Mouse (Mus musculus) megakaryocyte progenitor cell, adult 5-6 weeks (primary cell): ENCODE data around the gene Cnn1. TPM values are rescaled to one million over a fixed set of nuclear protein-coding genes. Genes with fewer than 3 reads are reported as not detected.
"Not testable (repeated sequence)": the region's sequence is repeated elsewhere in the genome, so short reads cannot be mapped to it uniquely, and the experiment has no call there.

Experiments used
- ATAC-seq: replicated peaks from 2 replicates; pipeline ENCODE4 v1.8.0; 2016; ENCODE audit warnings: mild to moderate bottlenecking, moderate TSS enrichment, inconsistent platforms; ENCODE audit not compliant: poor library complexity
- total RNA-seq, 2 experiments: library from RNA; stranded (forward) in 1 of 2; stranded (reverse) in 1 of 2; fragments of 157-497, 149-512 nt in 1 of 2; fragments of 200-1000 nt in 1 of 2; gene quantifications; 2 replicates each; pipeline versions ENCODE4 v1.2.3 to v1.2.4; 2015 to 2017

Cnn1 gene
- total RNA-seq, 2 experiments from 2014 or later = not detected

DNA sequence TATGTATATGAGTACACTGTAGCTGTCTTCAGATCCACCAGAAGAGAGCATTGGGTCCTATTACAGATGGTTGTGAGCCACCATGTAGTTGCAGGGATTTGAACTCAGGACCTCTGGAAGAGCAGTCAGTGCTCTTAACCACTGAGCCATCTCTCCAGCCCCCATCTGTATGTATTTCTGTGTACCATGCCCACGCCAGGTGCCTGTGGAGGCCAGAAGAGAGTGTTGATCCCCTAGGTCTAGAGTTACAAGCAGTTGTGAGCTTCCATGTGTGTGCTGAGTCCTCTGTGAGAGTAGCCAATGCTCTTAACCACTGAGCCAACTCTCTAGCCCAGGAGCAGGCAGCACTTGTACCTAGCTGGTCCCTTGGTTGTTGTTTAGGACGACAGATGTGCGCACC is 25.2 kb downstream of the Cnn1 start:
- ATAC-seq = no peak

DNA sequence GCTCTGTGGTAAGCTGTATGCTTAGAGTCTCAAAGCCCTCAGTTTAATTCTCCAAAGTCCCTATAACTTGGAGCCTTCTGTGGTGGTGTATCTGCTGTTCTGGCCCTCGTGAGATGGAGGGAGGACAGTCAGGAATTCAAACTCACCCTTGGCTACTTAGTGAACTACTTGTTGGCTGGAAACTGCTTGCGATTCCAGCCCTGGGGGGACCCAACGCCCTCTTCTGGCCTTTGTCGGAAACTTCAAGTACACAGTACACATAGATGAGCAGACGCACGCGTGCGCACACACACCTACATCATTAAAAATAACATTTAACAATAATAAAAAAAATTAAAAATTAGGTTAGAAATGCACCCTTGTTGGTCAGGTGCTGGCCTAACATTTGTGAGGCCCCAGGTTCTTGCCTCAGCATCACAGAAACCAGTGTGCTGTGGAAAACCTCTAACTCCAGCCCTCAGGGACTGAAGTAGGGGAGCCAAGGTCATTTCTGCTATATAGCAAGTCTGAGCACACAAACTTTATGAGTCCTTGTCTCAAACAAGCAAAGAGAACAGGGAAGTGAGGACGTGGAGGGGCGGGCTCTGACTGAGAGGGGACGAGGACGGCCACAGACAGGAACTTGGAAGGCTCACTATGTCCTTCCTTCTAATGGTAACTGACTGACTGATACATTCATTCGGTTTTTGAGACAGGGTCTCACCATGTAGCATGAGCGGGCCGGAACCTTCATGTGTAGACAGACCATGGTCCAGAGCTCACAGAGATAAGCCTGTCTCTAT is 26.4 kb downstream of the Cnn1 start:
- peak; percentile 42; the same call in 1 of the 2 replicates for ATAC-seq

DNA sequence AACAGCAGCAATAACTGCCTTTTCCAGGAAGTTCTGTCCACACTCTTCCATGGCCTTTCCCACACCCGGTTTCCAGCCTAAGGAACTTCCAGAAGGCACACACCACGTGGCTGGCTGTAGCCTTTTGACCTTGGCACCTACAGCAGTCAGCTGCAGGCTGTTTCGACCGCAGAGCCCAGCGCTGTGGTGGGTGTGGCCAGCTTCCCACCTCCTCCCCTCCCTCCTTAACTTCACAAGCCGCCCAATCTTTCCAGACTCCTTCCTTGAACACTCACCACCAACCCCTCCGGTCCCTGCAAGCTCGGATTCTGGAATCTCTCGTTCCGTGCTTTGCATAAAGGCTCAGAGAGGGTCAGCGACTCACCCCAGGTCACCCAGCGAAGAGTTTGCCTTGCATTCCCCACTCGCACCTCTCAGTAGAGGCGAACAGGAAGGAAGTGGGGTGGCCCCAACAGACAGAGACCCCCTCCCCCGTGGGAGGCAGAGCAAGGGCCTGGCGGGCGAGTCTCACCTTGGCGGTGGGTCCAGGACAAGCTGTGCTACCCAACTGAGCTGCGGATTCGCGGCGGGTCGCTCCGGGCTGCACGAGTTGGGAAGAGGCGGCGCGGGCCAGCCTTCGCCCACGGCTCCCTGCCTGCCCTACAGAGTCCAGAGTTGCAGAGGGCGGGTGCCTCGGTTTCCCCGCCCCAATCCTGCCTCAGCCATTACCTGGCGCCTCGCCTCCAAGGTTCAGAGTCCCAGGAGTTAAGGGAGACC is 32.4 kb downstream of the Cnn1 start:
- peak; percentile 51 for ATAC-seq

DNA sequence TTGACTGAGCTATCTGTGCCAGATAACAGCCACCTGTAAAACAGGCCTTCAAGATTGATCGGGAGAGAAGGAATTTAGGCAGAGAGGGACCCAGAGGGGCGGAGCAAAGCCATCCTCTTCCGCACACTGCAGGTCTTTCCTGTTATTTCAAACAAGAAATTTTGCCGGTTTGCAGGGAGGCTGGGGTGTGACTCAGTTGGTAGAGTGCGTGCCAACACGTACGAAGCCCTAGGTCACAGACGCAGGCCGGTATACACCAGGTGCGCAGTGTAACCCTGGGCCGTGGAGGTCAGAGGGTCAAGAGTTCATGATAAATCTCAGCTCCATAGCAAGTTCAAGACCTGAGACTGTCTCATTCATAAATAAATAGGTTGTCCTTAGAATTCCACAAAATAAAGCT is 33.2 kb downstream of the Cnn1 start:
- no peak for ATAC-seq

DNA sequence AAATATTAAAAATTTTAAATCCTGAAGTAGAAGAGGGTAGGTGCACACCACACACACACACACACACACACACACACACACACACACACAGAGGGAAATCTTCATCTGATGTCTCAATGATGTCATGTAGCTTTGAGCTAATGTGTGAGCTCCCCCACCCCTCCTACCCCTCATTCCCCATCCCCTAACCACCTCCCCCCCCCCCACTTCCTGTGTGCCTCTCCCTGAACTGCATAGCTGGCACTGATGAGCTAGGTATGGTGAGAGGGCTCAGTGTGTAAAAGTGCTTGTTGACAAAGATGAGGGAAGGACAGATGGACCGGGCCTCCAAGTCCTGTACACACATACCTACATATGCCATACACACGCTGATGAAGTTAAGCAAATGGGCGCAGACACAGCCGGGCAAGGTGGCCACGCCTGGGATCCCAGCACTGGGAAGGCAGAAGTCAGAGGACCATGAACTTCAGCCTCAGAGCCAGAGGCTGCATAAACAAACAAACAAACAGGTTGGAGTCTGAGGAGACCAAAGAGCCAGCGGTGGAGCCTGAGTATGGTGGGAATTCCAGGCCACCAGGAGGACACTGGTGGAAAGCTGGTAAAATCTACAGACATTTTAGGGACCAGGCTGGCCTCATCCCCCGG is 35.4 kb downstream of the Cnn1 start:
- ATAC-seq = no peak

DNA sequence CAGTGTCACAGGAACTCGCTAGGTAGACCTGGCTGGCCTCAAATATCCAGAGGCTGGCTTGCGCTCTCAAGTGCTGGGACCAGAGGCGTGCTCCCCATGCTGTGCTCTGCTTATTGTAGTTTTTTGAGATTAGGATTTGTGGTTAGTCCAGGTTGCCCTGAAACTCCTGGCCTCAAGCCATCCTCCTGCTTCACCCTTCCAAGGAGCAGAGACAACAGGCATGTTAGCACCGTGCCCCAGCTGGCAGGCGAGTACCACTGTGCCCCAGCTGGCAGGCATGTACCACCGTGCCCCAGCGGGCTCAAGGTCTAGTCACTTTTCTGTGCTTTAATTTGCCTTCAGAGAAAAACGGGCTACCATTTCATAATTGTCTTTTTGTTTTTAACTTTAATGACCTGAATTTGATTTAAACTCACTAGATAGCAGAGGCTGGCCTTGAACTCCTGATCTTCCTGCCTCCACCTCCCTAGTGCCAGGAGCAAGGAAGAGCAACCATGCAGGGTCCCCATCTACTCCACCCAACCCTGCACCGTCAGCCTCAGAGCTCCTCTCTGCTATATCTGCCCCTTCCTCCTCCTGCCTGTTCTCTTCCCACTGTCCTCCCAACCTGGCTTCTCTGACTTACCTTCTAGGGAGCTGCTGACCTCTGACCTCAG is 36.1 kb downstream of the Cnn1 start:
- peak; percentile 21 for ATAC-seq

DNA sequence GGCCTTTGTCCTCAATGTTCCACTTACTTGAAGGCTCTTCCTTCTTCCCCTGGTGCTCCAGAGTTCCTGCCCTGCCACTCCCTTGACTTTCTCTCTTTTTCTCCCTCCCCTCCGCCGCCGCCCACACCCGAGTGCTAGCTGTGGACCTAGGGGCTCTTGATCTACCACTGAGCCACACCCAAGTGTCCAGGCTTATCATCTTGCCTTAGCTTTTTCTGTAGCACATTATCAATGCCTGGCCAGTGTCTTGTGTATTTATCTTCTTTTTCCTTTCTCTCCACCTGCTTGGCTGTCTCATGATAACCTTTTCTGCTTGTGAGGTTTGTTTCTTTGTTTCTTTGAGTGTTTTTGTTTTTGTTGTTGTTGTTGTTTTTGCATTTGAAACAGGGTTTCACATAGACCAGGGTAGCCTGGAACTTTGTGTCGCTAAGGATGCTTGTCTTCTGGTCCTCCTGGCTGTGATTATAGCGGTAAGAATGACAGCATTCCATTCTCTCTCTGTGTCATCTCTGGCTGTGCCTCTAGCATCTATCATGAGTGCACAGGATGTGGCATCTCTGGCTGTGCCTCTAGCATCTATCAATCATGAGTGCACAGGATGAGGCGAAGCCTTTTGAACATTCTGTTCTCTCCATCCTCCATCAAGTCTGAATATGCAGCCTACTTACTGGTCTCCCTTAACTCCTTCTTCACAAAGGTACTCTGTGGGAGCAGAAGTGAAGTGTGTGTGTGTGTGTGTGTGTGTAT is 36.8 kb downstream of the Cnn1 start, which contains the start of gene Acp5:
TSS of gene Acp5 (minus strand) at position 68 of the 747 bp plus-strand sequence.
- peak; percentile 64 for ATAC-seq

DNA sequence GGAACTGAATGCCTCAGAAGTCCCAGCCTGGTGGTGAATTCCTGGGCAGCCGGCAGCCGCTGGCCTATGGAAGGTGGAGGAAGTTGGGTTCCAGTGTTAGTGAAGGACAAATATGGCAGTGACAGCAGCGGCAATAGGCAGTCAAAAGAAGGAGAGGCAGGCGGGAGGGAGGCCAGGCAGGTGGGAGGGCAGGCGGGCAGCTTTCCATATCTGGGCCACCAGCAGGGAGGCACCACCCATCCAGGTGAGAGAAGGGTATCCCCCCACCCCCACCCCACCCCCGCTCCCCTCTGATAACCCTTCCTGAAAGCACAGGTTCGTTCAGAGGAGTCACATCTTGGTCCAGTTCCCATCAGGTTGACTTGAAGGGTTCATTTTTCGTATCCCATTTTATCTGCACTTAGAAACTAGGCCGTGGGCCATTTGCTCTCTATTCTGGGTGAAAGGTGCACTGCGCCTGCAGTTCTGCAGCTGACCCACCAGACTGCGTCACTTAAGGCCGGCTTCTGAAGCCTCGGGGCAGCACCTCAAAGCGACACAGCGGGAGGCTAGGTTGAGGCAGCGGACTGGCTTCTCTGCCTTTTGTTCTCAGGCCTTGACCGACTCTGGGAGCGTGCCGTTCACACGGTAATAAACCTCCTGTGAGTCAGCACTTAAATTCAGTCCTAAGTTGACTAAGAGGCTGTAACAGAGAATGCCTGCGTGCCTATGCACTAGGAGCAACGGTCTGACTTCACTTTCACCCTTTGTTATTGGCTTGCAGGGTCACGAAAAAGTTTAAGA is 37.9 kb downstream of the Cnn1 start:
- ATAC-seq = no peak

DNA sequence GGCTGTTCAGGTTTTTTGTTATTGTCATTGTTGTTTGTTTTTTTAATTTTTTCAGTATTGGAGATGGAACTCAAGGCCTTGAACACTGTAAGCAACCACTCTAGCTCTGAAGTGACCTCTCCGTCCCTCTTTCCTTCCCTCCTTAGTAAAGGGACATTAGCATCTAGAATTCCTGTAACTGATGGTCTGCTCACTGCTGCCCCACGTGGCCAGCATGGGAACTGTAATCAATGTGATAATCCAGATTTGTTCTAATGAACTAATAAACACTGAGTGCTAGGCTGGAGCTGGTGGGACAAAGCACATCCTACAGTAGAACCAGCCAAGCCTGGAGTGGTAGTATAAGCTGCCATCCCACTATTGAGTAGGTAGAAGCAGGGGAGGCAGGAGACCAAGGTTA is 39.5 kb downstream of the Cnn1 start:
- ATAC-seq = peak; percentile 45

DNA sequence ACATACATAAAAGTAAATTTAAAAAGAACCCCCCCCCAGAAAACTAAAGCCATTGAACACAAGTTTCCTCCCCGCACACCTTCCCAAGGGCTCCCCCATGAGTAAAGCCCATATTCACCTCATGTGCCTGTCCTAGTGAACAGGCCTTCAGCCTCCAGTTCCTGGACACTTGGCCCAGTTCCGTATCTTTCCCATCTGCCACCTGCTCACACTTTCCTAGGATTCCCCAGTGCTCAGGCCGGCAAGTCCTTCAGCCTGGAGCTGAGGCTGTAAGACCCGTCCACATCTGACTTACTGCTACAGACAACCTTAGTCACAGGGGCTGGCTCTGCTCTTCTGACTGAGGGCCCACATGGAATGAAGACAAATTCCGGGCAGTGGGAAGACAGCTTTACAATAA is 40.7 kb downstream of the Cnn1 start:
- no peak for ATAC-seq

DNA sequence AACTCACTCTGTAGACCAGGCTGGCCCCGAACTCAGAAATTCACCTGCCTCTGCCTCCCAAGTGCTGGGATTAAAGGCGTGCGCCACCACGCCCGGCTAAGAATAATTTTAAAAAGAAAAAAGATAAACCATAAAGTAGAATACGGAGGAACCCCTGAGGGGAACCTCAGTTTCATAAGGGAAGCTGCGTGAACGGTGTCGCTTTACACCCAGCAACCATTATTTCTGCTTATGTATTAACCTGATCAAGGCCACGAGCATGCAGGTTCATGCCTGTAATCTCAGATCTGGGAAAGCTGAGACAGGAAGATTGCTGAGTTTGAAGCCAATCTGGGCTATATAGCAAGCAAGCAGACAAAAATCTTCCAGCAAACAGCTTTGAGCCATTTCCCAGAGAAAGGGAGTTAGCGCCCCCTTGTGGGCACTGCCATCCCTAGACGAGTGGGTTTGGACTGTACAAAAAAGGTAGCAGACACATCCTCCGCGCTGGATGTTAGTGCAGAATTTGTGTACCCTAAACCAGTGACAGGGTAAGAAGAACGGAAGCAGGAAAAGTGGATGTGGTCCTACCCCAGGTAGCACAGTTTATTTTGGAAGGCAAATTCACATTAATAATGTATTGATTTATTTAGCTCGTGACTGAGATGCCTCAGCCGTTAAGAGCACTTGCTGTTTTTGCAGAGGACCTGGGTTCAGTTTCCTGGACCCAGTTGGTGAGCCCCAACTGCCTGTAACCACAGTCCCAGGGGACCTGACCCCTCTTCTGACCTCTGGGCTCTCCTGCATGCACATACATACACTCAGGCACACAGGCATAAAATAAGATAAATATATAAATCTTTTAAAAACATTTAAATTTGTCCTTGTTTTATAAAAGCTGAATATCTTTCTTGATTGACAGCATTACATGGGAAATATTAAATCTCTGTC is 44.4 kb downstream of the Cnn1 start:
- ATAC-seq = peak; percentile 91

DNA sequence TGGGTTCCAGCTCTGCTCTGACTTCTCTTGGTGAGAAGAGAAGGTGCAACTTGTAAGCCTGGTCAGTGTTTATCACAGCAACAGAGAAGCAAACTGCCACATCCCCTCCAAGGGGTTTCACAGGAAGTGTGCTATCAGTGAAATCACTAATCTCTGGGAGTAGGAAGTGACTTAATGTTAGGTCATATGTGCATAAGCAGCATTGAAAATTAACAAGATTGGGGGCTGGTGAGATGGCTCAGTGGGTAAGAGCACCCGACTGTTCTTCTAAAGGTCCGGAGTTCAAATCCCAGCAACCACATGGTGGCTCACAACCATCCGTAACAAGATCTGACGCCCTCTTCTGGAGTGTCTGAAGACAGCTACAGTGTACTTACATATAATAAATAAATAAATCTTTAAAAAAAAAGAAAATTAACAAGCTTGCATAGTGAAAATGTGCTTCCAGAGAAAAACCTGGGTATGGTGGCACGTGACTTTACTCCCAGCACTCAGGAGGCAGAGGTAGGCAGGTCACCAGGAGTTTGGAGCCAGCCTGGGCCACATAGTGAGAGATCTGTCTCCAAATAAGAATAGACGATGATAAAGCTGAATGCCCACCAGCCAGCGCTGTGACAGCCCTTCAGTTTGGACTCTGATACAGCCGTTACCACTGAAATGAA is 45.4 kb downstream of the Cnn1 start:
- peak; percentile 40; the same call in 1 of the 2 replicates for ATAC-seq

DNA sequence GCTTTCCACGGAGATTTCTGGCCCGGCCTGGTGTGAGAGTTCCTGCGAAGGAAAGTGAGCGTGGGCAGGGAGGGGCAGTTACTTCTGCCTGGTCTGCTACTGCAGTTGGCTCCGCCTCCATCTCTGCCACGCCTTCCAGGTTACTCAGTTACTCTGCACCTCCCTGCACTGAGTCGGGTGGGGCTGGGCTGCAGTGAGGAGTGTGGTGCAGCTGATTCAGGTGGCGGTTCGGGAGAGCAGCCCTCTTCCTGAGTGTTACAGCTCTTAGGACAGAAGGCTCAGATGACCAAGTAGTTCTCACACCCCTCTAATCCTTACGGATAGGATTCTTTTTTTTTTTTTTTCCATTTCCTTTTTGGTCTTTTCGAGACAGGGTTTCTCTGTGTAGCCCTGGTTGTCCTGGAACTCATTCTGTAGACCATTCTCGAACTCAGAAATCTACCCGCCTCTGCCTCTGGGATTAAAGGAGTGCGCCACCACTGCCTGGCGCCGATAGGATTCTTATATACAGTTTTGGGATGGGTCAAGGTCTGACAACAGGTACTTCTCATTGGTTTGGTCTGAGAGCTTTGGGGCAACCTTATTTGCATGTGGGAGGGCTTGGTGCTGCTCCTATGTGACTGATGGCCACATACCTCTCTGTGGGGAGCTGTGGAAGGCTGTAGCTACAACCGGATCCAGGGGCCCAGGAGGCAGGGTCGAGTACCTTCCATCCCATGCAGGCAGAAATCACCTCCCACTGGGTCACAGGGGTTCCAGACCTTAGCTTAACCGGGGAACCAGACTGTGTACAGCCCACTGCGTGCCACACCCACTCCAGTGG is 50.6 kb downstream of the Cnn1 start:
- ATAC-seq = peak; percentile 57; the same call in 1 of the 2 replicates

DNA sequence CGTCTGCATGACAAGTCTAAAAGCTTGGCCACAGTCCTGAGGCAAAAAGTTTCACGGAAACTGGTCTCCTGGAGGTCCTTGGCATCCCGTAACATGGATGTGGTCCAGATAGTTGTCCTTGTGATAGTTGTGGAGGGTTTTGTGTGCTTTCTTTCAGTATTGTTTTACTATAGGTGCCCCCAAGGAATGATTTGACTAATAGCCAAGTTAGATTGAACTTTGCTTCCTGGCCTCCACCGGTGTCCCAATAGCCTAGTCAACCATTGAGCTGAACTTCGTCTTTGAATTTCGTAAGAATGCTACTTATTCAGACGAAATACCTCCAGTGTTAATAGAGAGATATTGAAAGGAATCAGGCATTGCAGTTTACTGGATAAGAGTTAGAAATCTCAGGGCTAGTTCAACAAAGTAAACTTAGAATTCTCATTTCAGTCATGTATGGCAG is 51.3 kb downstream of the Cnn1 start:
- ATAC-seq = not testable (repeated sequence)

DNA sequence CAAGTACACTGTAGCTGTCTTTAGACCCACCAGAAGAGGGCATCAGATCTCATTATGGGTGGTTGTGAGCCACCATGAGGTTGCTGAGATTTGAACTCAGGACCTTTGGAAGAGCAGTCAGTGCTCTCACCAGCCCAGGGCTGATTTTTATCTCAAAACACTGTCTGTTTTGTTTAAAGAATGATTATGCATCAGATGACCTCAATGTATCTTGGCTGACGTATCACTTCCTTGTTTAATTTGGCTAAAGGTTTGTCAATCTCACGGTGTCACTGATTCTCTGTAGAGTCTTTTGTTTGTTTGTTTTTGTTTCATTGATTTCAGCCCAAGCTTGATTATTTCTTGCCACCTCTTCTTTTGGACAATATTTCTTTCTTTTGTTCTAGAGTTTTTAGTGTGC is 51.9 kb downstream of the Cnn1 start:
- ATAC-seq = no peak

DNA sequence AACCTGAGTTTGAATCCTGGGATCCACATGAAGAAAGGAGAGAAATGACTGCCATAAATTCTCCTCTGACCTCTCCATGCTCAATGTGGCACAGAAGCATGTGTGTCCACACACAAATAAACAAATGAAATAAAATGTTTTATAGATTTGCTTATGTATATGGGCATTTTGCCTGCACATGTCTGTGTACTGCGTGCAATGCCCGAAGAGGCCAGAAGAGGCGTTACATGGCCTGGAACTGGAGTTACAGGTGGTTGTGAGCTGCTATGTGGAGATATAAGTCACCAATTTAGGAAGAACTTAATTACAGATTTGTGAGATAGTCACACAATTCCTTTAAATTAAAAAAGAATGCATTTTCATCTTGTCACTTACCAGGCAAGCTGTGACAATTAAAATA is 54.8 kb downstream of the Cnn1 start:
- ATAC-seq = no peak

DNA sequence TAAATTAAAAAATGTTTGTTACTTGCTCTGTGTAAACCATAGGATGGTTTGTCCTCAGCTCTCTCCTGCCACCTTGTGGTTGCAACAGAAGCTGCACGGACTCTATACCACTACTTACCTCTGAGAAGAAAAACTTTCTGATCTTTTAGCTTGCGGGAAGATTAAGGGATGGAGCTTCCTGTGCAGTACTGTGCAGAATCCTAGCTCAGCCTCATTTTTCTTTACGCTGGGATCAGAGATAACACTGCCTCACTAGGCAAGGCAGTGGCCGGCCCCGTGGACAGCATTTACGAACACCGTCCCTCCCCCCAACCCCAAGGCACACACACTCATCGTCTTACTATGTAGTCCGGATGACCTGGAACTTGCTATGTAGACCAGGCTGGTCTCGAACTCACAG is 56.6 kb downstream of the Cnn1 start:
- peak; percentile 64 for ATAC-seq
